Mouse (Mus musculus) thymus, adult 2 months (tissue): ENCODE results near the gene Plk5.

Experiments
- CTCF ChIP-seq: fragments of 200-500 bp; IDR thresholded peaks from 2 replicates; pipeline ENCODE4 v1.5.1; 2012; ENCODE audit warnings: mild to moderate bottlenecking, control low read depth, low read length, moderate library complexity, borderline replicate concordance; ENCODE audit not compliant: control insufficient read depth, poor library complexity, insufficient read depth; ENCODE audit errors: extremely low read depth
- POLR2A ChIP-seq: fragments of 200-500 bp; IDR thresholded peaks from 2 replicates; pipeline ENCODE4 v1.6.1; 2012; ENCODE audit warnings: mild to moderate bottlenecking, low read length, control low read depth, moderate library complexity; ENCODE audit not compliant: control insufficient read depth, poor library complexity, insufficient read depth; ENCODE audit errors: extremely low read depth

DNA sequence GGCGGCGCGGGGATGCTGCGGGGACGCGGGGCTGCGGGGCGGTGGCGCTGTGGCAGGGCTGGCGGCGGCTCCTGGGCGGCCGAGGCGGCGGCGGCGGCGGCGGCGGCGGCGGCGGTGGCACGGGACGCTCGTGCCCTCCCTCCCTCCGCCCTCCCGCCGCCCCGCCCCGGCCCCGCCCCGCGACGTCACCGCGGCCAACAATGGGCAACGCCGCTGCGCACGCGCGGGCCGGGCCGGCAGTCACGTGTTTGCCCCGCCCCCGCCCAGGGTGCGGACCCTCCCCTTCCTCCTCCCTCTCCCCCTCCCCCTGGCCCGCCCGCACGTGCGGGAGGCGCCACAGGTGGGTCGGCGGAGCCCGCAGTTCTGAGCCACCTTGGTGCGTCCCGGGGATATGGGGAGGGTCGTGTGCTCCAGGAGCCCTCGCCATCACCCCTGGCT is 31.3 kb downstream of the Plk5 start, which contains the start of gene Mex3d:
- no peak for TF ChIP-seq CTCF
- no peak for TF ChIP-seq POLR2A
